Mouse (Mus musculus): ENCODE results near the gene Lzts2. TPM values are rescaled to one million over a fixed set of nuclear protein-coding genes. Genes with fewer than 3 reads are reported as not detected.

Gene Lzts2
- total RNA-seq (2021): 10 to 100 TPM; 25.6 to 30.8 TPM

DNA sequence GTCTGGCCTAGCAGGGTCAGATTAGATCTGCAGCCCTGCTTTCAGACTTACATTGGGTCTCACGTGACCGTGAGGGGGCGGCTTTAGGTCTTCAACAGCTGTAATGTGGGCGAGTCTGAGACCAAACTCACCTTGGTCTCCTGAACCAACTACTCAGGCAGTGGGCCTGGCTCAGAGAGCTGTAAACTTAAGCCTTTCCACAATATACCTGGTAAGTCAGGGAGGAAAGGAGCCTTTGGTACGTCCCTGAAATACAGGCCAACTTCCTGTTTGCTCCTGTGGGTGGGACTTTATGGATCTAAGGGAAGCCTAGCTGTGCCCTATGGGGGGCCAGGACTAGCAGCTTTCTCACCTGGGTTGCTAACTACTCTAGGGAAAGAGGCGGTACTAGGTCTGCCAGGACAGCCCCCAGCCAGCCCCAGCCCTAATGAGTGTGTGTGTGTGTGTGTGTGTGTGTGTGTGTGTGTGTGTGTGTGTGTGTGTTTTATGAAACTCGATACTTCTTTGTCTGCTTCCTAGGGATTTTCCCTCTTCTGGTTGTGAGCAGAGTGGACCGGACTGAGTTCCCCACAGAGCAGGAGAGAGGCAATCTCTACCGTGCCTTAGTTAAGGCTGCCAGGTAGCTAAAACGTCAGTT, at the start of gene Lzts2:
Gene Lzts2, plus strand, starts transcription at position 80 of the 637 bp plus-strand sequence.
- DNase-seq: no peak

DNA sequence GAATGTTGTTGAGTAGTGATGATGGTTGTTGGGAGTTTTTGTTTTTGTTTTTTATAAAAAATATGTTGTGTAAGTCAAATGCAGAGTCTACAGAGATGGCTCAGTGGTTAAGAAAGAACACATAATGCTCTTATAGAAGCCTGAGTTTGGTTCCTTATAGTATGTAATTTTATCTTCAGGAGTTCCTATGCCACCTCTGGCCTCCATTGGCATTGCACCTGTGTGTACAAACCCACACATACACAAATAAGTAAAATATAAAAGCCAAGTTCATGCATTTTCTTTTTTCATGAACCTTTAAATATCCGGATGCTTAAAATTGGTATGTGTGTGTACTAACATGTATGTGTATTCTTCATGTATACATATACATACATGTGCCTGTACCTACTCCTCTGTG, 48.2 kb upstream of the Lzts2 start:
- DNase-seq: no peak

DNA sequence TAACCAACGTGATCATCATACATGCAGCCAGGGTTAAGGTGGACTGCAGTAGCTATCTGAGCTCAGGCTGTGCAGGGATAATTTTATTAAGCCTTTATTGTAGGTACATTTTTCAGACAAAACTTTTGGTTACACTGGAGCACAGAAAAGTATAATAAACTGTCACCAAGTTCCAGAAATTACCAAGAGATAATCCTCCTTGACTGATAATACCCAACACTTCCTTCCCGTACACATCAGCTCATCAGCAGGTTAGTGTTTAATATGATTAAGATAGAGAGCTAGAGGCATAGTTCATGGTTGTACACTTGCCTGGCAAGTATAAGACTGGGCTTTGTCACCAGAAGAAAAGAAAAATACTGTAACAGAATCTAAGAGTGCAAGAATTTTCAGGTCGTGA, 45.9 kb upstream of the Lzts2 start:
- DNase-seq: no peak

DNA sequence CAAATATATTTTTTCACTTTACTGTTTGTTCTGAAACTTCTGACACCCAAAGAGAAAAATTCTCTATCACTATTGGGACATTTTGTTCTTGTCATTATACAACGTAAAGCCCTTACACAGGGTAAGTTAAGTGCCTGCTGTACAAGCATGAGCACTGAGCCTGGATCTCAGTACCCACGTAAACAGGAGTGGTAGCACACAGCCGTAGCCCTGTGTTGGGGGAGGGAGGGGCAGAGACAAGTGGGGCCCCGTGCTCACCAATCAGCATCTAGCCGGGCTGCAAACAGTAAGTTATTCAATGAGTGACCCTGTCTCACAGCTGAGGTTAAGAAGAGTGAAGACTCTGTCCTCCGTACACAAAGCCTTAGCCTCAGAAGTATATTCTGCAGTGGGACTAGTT, 37.6 kb upstream of the Lzts2 start:
- no peak for DNase-seq

DNA sequence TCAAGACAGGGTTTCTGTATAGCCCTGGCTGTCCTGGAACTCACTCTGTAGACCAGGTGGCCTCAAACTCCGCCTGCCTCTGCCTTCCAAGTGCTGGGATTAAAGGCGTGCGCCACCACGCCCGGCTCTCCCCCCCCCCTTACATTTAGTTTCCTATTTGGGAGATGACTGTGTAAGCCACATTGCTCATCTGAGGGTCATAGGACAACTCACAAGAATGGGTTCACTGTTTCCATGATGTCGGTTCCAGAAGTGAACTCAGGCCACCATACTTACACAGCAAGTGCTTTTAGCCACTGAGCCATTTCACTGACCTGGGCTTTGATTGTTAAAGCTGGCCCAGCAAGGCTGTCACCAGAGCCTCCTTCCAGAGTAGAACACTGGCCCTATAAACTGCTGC, 37.1 kb upstream of the Lzts2 start:
- DNase-seq: no peak

DNA sequence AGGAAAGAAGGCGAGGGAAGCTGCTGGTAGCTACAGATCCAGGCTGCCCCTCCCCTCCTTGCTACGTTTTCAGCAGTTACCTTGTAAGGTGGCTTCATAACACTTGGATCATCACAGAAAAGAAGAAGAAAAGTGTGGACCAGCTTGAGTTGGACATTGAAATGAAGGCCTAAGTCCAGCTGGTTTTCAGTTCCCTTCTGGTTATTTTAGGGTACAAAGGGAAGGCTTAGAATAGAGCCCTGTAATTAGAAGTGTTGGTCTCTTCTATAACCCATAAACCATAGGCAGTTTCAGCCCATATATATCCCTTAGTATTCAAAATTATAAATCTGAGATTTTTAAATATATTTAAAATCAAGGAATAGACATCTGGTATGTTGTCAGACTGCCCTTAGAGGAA, 33.4 kb upstream of the Lzts2 start:
- no peak for DNase-seq

DNA sequence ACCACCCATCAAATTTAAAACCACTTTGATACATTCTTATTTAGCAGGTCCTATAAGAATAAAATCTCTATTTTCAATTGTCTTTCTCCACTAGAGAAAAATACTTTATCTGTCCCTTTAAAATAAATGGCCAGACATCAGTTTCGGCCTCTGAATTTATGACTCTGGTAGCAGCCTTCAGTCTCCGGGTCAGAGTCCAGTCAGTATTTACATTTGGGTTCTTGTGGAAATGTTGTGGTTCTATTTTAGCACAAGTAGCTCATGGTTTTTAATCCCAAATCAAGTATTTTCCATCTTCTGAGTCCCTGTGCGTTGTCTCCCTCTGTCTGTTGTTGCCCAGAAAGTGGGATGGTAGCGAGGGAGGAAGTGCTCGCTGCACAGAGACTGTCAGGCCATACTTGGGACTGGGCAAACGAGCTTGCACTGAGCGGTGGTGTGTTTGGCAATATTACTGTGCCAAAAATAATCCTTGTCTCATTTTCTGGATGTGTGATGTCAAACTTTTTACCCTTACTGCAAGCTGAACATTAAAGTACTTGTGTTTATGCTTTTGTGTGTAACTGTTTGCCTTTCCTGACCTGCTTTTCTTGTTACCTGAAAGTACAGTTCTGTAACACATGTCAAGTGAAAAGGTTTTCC, 31.6 kb upstream of the Lzts2 start:
- DNase-seq: no peak

DNA sequence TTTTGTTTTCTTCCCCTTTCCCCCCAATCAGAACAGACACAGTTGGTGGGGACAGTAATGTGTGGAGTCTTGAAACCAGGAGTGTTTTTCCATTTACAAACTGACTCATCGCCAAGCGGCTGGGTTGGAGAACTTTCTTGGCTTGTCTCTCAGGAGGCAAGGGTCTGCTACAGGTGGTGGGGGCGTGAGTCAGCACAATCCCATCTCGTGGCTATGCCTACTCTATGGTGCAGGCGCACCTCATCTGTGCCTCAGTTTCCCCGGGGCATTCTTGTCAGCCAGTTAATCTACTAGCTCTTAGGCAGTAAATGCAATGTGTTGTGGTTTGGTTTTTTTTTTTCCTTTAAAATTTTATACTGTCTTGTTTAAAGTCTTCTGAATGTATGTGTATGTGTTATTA, 30.8 kb upstream of the Lzts2 start:
- DNase-seq: no peak

DNA sequence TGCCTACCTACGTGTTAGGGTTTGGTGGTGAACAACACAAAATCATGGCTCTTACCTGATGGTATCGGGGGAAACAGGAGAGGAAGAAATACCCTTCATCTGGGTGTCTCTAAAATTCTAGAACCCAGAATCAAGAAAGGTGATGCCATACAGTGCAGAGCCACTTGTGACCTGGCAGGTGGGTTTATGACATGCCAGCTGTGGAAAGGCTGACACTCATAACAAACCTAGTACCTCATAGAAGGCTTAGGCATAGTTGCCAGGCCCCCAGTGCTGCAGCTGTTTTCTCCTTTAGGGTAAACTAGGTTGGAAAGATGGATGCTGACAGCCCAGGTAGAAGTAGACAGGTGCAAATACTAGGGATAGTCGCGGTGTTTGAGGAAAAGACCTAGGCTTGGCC, 29.8 kb upstream of the Lzts2 start:
- no peak for DNase-seq

DNA sequence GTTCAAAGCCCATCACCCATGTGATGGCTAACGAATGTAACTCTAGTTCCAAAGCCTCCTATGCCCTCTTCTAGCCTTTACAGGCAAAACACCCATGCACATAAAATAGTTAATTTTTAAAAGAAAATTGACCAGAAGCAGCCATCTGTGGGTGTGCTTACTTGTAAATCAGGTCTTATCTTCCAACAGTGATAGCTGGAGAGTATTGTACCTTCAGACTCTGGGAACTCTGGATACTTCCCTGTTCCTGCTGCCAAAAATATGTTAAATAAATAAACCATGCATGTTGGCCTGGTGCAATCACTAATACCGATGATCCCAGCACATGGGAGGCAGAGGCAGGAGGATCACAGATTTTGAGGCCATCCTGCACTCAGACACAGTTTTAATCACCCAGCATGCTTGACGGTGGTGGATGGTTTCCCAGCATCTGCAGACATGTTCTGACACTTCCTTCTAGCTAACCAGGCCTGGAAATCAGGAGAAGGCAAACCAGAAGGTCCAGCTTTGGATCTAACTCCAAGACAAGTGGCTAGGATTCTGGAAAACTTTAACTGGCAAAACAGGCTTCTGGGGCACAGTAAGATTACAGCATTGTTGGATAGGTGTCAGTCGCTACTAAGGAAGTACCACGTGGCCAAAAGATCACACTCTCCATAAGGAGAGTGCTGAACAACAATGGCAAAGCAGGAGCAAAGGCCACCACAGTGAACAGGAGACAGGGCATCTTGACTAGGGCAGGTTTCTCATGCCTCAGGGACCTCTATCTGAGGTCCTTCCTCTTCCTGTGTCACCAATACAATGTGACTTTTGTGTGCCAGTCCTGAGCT, 28.8 kb upstream of the Lzts2 start:
- DNase-seq: no peak

DNA sequence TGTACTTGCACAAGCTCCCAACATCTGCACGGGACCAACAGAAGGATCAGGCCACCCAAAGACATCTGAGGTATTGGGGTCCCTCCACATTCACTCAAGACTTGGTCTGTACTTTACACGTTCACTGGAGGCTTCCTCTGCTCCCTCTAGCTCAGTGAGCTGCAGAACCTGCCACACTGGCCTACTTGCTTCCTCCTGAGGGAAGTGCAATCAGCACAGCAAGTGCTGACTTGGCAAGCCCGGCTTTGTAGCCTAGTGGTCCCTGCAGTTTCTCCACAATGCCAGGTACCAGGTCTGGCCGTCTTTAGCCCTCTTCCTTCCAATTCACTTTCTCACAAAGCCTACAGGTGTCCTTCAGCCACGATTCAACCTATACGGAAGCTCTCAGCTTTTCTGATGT, 27.2 kb upstream of the Lzts2 start:
- no peak for DNase-seq

DNA sequence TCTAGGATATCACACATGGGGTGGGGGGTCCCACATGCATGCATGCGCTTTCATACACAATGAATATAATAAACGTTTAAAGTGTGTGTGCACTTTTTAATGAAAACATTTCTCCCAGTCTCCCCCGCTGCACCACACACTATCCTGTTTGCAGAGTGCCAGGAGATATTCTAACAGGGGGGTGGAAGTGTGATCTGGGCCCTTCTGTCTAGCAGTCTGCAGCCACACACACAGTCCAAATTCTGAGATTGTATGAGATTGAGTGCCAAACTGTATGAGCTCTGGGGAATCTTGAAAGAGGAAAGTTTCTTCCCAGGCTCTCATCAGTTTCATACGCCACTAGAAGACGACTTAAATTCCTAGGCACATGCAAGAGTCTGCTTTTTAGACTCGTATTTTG, 26.4 kb upstream of the Lzts2 start:
- DNase-seq: peak in 1 of 2 experiments; percentile 48

DNA sequence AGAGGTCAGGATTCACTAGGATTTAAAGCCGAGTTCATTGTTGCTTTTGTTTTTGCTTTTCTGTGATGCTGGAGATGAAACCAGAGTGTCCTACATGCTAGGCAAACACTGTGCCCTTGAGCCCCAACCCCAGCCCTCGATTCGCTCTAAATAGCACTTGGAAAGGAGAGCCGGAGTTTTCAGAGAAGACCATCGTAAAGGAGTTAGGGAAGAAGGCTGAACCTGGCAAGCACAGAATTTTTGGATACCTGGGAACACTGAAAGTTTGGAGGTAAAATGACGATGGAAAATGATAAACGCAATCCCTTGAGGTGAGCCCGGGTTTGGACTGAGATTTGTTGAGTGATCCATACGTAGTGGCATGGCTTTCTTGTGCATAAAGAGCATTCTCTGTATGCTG, 25.9 kb upstream of the Lzts2 start:
- no peak for DNase-seq

DNA sequence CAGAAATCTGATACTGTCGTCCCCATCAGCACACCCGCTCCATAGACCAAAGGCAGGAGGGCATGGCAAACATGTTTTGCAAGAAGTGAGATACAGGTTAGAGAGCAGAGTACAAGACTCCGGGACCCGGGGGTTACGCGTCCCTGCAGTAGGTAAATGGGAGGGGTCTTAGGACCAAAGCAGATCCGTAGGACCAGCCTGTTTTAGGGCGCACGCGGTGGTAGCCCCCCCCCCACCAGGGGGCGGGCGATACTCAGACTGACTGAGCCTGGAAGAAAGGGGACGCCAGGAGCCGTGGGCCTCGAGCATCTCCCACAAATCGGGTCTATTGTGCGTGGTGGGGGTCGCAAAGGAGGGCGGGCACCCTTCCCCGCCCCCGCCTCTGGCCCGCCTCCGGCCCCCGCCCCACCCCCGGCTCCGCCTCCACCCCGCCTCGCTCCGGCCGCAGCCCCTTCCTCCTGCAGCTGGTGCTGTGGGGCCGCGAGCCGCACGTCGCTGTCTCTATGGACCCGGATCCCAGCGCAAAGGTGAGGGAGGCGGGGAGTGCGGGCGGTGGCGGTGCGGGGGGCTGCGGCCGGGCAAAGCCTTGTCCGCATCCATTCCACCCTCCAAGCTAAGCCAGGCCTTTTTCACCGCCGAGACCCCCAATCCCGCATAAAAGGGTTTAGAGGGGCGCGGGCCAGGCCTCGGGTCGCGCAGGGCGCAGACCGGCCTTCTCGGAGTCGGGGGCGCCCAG, 25.2 kb upstream of the Lzts2 start, which contains the start of gene Sema4g:
Gene Sema4g, plus strand, starts transcription at position 271 of the 736 bp plus-strand sequence.
- no peak for DNase-seq

DNA sequence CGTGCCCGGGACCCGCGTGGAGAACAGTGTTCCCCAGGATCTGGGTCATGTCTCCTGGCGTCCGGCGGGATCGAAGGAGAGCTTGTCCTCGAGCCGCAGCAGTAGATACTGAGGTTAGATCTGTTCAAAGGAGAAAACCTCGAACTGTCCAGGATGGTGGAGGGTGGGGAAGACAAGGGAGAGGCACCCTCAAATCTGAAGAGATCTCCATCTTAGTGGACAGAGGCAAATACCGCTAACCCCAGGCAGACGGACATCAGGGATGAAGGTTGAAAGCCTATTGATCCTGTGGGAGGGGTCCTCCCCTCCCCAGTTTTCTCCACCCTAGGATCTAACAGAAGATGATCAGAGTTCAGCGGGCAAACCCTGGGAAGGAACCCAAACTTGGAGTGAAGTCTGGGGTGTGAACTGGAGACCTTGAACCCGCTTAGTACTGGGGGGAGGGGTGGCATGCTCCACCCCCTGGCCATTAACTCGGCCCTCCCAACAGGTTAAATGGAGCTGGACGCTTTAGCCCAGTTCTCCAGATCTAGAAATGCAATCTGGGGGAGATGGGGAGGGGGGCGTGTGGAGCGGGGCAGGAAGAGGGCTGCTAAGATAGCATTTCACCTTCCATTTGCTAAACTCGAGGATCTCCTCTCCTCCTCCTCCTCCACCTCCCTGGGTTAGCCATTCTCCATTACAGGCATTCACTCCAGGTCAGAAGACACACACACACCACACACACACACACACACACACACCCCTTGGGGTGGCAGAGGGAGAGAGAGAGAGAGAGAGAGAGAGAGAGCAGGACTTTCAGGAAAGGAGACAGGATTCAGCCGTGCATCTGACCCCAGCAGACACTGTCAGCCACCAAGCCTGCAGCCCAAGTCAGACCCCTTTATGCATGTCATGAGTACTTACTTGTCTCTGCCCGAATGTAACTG, 24.4 kb upstream of the Lzts2 start:
- no peak for DNase-seq

DNA sequence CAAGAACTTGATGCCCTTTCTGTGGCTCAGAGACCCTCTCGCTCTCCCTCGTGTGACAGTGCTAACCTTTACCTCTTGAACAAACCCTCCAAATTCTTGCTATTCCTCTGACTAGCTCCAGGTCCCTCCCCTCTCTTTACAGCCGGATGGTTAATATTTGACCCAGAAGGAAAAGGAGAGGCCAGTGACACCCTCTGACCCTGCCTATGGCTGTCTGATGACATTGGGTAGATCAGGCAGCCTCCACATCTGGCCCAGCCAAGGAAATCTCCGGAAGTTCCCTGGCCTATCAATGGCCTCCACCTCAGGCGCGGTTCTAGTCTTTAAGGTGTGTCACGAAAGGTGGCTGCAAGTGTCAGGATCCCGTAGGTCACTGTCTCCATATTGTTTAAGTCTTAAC, 23.2 kb upstream of the Lzts2 start:
- DNase-seq: no peak

DNA sequence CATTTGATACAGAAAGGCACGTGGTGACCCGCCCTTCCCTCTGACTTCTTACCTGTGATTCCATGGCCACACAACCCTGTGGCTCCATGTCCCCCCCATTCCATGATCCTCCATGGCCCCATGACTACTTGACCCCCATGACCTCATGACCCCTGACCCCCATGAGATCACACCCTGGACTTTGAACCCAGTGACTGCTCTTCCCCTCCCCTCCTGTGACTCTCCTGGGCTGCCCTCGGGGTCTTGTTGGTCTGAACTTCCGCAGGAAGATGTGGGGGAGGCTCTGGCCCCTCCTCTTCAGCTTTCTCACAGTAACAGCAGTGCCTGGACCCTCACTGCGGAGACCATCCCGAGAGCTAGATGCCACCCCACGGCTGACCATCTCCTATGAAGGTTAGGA, 22.0 kb upstream of the Lzts2 start:
- DNase-seq: no peak

DNA sequence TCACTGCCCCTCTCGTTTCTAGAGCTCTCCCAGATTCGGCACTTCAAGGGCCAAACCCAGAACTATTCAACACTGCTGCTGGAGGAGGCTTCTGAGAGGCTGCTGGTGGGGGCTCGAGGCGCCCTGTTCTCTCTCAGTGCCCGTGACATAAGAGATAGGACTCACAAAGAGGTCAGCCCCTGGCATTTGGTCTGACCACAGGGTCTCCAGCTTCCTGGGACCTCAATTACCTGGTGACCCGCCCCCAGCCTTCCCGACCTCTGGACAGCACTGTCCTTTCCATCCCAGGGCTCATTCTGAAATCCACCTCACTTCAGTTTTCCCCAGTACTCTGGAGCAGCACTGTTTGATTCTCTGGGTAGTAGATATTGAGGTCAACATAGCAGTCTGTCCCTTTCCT, 21.5 kb upstream of the Lzts2 start:
- DNase-seq: no peak

DNA sequence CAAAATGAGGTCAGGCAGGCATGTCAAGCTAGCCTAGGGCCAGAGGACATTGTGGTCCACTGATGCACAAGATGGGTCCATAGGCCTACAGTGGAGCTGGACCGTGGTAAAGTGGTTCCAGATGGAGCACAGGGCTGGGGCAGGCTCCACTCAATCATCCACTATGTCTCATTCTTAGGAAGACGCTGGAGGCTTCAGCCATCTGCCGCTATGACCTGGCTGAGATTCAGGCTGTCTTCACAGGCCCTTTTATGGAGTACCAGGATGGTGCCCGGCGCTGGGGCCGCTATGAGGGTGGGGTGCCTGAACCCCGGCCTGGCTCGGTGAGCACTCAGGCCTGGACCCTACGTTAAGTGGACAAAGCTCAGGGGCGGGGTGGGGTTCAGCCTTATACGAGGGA, 16.4 kb upstream of the Lzts2 start:
- DNase-seq: no peak

DNA sequence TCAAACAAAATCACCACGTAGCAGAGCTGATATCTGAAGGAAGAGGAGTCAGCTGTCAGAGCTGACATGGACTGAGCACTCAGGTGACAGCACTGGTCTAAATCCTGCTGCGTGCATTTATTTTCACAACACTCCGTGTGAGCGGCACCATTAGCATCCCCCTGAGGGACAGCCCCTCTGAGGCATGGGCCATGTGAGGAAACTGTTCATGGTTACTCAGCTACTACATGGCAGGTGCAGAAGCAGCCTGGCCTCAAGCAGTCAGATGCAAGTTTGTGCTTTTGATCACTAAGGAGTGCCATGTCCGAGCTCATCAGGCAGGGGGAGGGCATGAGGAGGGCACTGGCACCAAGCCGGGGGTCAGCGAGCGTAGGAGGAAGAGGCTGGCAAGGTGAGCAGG, 14.6 kb upstream of the Lzts2 start:
- DNase-seq: no peak

DNA sequence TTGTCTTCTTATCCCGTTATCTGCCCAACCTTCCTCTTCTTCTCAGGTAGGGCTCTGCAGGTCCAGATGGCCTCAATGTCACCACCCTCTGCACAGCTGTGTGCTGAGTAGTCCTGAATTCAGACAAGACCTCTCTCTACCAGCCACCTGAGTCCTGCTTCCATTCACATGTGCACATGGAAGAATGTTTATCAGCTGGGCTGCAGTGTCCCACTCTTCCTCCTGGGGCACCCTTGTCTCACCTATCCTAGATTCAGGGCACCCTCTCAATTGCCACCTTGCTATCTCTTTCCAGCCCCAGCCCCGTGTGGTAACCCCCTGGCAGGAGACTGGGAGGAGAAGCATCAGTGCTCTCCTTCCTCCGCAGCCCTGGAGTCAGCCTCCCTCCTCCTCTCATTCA, 11.9 kb upstream of the Lzts2 start:
- no peak for DNase-seq

Measured in layer of hippocampus, postnatal 36 days (tissue).